Mouse (Mus musculus) embryo, embryonic 10.5 days (tissue): ENCODE measurements around the gene Fam213b.

Experiments used
- DNase-seq: peaks from one replicate; pipeline ENCODE4 v3.0.0-alpha.2; 2015; ENCODE audit warnings: low spot score

Fam213b gene

GRCm38 (mm10) chr4:154898506-154899446, at the start of gene Fam213b:
Fam213b (minus strand) TSS chr4:154899135.
- DNase-seq: peak; percentile 96

GRCm38 (mm10) chr4:154948066-154948939, 49.4 kb upstream of the Fam213b start:
- peak; percentile 58 for DNase-seq

GRCm38 (mm10) chr4:154946319-154946718, 47.4 kb upstream of the Fam213b start:
- DNase-seq: peak; percentile 96

GRCm38 (mm10) chr4:154944121-154944590, 45.2 kb upstream of the Fam213b start:
- DNase-seq: peak; percentile 94

- no peak for DNase-seq
These were observed 44.5 kb upstream of the Fam213b start for GRCm38 (mm10) chr4:154943323-154944039.

- DNase-seq: no peak
These were observed 43.8 kb upstream of the Fam213b start for GRCm38 (mm10) chr4:154942632-154943322.

- DNase-seq: no peak
These were observed 42.9 kb upstream of the Fam213b start for GRCm38 (mm10) chr4:154941831-154942230.

GRCm38 (mm10) chr4:154940156-154940555, 41.2 kb upstream of the Fam213b start:
- DNase-seq: no peak

- no peak for DNase-seq
These were observed 38.8 kb upstream of the Fam213b start for GRCm38 (mm10) chr4:154937746-154938145.

GRCm38 (mm10) chr4:154936542-154937255, 37.8 kb upstream of the Fam213b start:
- no peak for DNase-seq

GRCm38 (mm10) chr4:154935788-154936187, 36.9 kb upstream of the Fam213b start:
- no peak for DNase-seq

GRCm38 (mm10) chr4:154934800-154935199, 35.9 kb upstream of the Fam213b start:
- no peak for DNase-seq

- DNase-seq: no peak
These were observed 34.5 kb upstream of the Fam213b start for GRCm38 (mm10) chr4:154933306-154933907.

- DNase-seq: no peak
These were observed 30.2 kb upstream of the Fam213b start for GRCm38 (mm10) chr4:154929088-154929660.

GRCm38 (mm10) chr4:154928395-154929087, 29.6 kb upstream of the Fam213b start, which contains the start of gene Tnfrsf14:
Tnfrsf14 (minus strand) TSS chr4:154928563.
- peak; percentile 47 for DNase-seq

- peak; percentile 29 for DNase-seq
These were observed 29.0 kb upstream of the Fam213b start for GRCm38 (mm10) chr4:154927899-154928337.

GRCm38 (mm10) chr4:154926969-154927898, 28.3 kb upstream of the Fam213b start:
- no peak for DNase-seq

- no peak for DNase-seq
These were observed 26.5 kb upstream of the Fam213b start for GRCm38 (mm10) chr4:154925413-154925812.
